Mouse (Mus musculus): ENCODE data around the gene Tusc2.

DNA sequence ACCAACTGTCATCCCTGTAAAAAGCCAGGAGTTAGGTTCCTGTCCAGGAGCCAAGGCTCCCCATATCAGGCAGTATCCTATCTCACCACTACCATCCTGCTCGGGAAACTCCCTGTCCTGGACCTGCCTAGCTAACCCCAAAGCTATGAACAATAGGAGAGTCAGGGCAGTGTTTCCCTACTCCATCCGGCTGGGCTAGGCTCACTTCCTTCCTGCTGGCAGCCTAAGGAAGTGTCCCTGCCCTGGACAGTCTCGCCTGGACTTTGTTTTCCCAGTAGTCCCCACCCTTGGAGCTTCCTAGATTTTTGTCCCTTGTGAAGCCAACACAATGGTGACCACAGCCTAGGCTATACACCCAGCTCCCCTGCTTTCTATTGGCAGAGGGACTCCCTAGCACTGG, 3.8 kb downstream of the Tusc2 start:
- TF ChIP-seq POLR2A (IDR thresholded peaks at IDR 0.05; ENCODE audit: low read depth, low read length) (peak; percentile 45; the same call in 1 of the 2 replicates), CTCF (IDR thresholded peaks at IDR 0.05; ENCODE audit: extremely low read depth, insufficient read length, insufficient replicate concordance, low read depth, low read length) (peak; percentile 47; the same call in 1 of the 2 replicates)

Data from small intestine, adult 2 months (tissue).